Mouse (Mus musculus) stomach, embryonic 15.5 days (tissue): Measurements from ENCODE around the gene Rad9a. TPM values are rescaled to one million over a fixed set of nuclear protein-coding genes. Genes with fewer than 3 reads are reported as not detected.

Experiments
- ATAC-seq: fragments of 200-750 bp; cut with Nextera tagmentation; 2 replicates; pipeline ENCODE4 v1.8.0; 2017; ENCODE audit warnings: low read depth, moderate number of reproducible peaks, moderate TSS enrichment; ENCODE audit not compliant: insufficient read depth, low FRiP score
- H3K27ac ChIP-seq: fragments of 300-500 bp; sonication (generic); 2 replicates; pipeline ENCODE4 v1.5.1; 2015; ENCODE audit warnings: mild to moderate bottlenecking, inconsistent platforms
- H3K27me3 ChIP-seq: fragments of 300-500 bp; sonication (generic); replicated peaks from 2 replicates; pipeline ENCODE4 v1.6.1; 2015; ENCODE audit warnings: inconsistent platforms
- H3K36me3 ChIP-seq: fragments of 300-500 bp; sonication (generic); 2 replicates; pipeline ENCODE4 v1.6.1; 2015; ENCODE audit warnings: inconsistent platforms
- H3K4me1 ChIP-seq: fragments of 300-500 bp; sonication (generic); 2 replicates; pipeline ENCODE4 v1.6.1; 2015; ENCODE audit warnings: inconsistent platforms
- H3K4me2 ChIP-seq: fragments of 300-500 bp; sonication (generic); 2 replicates; pipeline ENCODE4 v1.6.1; 2015; ENCODE audit warnings: mild to moderate bottlenecking, inconsistent platforms
- H3K4me3 ChIP-seq: fragments of 300-500 bp; sonication (generic); replicated peaks from 2 replicates; pipeline ENCODE4 v1.5.1; 2015; ENCODE audit warnings: inconsistent platforms
- H3K9ac ChIP-seq: fragments of 300-500 bp; sonication (generic); 2 replicates; pipeline ENCODE4 v1.6.1; 2015; ENCODE audit warnings: inconsistent platforms
- H3K9me3 ChIP-seq: fragments of 300-500 bp; sonication (generic); 2 replicates; pipeline ENCODE4 v1.6.1; 2016; ENCODE audit warnings: inconsistent platforms
- WGBS: fragments of 180-500 bp; shearing (Covaris S2); methylation state at CpG from one replicate; pipeline ENCODE4 v1.1.7; 2015; 5-methylcytosine and 5-hydroxymethylcytosine counted together
- microRNA-seq: library from miRNA; unstranded; fragments of <30 nt; microRNA quantifications from one replicate; pipeline ENCODE4, GENCODE M21; 2016
- polyA plus RNA-seq: library from polyadenylated mRNA; unstranded; fragments of >200 nt; fragmentation: Nextera tagmentation; extraction: Ambion mirVana; gene quantifications from 2 replicates; pipeline ENCODE4 v1.2.1, GENCODE M21; 2015

Rad9a gene
- polyA plus RNA-seq, 1 experiment from 2014 or later, result 25.4 TPM

DNA sequence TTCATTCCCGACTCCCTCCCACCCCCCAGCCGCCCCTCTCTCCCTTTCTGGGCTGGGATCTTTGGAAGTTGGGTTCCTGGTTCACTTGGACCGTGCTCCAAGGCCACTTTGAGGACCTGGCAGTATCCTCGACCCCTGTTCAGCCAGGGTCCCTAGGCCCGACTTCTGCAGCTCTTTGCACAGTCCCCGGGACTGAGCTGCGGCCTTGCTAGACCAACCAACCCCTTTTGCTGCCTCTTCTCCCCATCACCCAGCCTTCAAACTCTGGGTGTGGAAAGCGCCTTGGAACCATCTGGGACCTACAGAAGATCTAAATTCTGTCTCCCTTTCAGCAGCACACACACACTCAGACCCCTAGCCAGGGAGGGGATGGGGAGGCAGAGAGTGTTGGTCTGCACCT, 52.6 kb downstream of the Rad9a start:
- Histone ChIP-seq H3K4me3 (peak overlapping the region; percentile 92), H3K27ac (peak overlapping the region; percentile 75), H3K4me2 (peak overlapping the region; percentile 83), H3K9me3 (no peaks in the 10 kb centered on the region), H3K9ac (peak overlapping the region; percentile 95), H3K4me1 (peaks cover 20% of the 10 kb centered on the region), H3K36me3 (peaks cover 14% of the 10 kb centered on the region), H3K27me3 (no peaks in the 10 kb centered on the region)
- ATAC-seq, result 0 out of 2 replicates have a peak, but pooled peaks have one; percentile 0
- 2% methylated on average over 7 of the region's 8 CpGs for WGBS

DNA sequence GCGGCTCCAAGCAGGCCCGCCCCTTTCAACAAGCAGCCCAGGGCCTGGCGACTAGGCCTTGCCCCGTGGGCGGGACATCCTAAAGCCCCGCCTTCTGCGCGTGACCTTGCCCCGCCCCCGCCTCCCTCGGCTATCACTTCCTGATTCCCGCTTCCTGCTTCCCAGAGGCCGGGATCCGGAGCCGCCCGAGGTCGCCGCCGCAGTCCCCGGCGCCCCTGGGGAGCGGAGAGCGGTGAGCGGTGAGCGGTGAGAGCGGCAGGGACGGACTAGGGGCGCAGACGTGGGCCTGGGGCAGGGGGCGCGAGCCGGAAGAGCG, 53.0 kb downstream of the Rad9a start, which contains the start of gene Coro1b:
Gene Coro1b, plus strand, starts transcription at position 129 of the 316 bp plus-strand sequence.
- H3K9me3 ChIP-seq, result no peaks in the 10 kb centered on the region
- WGBS, result 0% methylated on average over 23 of the region's 33 CpGs

DNA sequence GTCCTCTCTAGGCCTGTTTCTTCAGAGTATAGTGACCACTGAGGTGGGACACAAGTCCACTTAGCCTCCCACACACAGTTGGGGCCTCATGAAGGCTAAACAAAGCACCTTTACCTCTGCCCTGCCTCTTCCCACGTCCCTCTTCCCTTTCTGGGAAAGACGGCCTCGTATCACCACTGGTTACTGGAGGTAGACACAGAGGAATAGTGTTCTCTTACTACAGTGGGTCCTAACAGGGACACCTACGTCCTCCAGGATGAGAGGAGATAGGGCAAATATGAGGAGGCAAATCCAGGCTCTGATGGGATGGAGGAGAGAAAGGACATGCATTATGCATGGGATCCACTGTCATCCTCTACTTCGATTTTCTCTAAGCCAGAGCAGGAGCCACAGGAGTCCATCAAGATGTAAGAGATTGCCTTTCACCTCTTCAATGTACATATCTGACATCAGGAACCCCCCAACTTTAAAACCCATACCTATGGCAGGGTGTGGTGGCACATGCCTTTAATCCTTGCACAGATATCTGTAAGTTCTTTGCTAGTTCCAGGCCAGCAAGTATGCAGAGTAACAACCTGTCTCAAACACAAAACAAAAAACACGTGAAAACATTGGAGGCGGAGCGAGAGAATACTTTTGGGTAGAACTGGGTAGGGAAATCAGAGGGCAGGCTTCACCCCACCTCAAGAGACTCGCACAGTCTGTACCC, 53.5 kb downstream of the Rad9a start:
- ATAC-seq, result no peak
- H3K27ac ChIP-seq, result peak overlapping the region; percentile 19; the same call in 1 of the 2 replicates

More for the DNA sequence above, 53.0 kb downstream of the Rad9a start, which contains the start of gene Coro1b:
- Histone ChIP-seq H3K9ac (peak within 1 kb of the TSS; percentile 95), H3K4me3 (peak within 1 kb of the TSS; percentile 92), H3K27ac (peak within 1 kb of the TSS; percentile 75), H3K4me1 (peaks cover 20% of the 10 kb centered on the region), H3K36me3 (peaks cover 14% of the 10 kb centered on the region), H3K4me2 (peak within 1 kb of the TSS; percentile 83), H3K27me3 (no peaks in the 10 kb centered on the region)
- ATAC-seq, result peak; percentile 94

DNA sequence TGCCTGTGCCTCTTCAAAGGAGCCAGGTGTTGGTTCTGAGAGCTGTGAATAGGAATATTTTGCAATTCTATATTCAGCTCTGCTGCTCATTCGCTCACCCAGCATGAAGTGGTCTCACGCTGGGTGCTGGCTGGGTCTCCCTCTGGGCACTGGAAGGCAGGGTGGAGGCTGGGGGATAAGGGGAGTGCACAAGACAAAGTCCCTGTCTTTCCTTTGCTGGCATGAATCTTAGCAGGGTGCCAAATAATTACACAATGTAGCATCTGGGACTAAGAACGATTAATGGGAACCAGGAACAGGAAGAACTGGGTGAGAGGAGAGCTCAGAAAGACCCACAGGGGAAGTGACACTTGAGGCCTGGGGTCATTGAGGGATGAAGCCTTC, 54.4 kb downstream of the Rad9a start:
- no peak for ATAC-seq
- 52% methylated on average over 3 of the region's 3 CpGs for WGBS

More for the DNA sequence above, 53.5 kb downstream of the Rad9a start:
- H3K4me2 ChIP-seq, result peak overlapping the region; percentile 83
- WGBS, result 39% methylated on average over 9 of the region's 9 CpGs
- no peaks in the 10 kb centered on the region for H3K27me3 ChIP-seq
- peak overlapping the region; percentile 95; the same call in 1 of the 2 replicates for H3K9ac ChIP-seq
- H3K4me3 ChIP-seq, result peak overlapping the region; percentile 92
- H3K9me3 ChIP-seq, result no peaks in the 10 kb centered on the region
- peaks cover 14% of the 10 kb centered on the region for H3K36me3 ChIP-seq
- peaks cover 20% of the 10 kb centered on the region for H3K4me1 ChIP-seq

DNA sequence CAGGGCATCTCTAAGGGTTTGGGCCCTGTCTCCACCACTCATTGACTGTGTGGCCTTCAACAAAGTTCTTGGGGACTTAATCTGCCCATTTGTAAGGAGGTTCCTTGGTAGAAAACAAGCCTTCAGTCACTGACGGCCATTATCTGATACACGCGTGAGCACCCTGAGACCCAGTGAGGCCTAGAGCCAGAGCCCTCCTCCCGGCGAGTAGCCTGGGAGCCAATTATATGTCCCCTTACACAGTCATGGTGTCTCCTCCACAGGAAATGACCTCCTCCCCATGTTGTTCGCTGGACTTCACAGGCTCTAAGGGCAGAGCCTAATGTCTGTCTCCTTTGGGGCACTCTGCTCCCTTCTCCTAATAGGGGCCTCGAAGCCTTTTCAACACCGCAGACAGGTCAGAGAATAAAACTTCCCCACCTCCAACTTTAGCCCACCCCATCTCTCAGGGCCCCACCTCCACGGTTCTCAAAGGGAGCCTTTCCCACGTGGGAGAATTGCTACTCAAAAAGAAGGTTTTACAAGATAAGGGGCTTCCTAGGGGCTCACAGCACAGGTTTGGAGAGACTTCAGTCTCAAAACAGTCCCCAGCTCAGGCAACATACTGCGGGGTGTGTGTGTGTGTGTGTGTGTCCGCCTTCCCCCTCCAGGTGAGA, 55.0 kb downstream of the Rad9a start:
- H3K4me2 ChIP-seq, result no peak overlapping the region
- 64% methylated on average over 12 of the region's 12 CpGs for WGBS
- peaks cover 20% of the 10 kb centered on the region for H3K4me1 ChIP-seq
- ATAC-seq, result no peak
- no peaks in the 10 kb centered on the region for H3K27me3 ChIP-seq
- H3K4me3 ChIP-seq, result no peak overlapping the region
- no peak overlapping the region for H3K27ac ChIP-seq
- H3K36me3 ChIP-seq, result peaks cover 11% of the 10 kb centered on the region
- H3K9me3 ChIP-seq, result no peaks in the 10 kb centered on the region
- H3K9ac ChIP-seq, result no peak overlapping the region

More for the DNA sequence above, 54.4 kb downstream of the Rad9a start:
- peaks cover 11% of the 10 kb centered on the region for H3K36me3 ChIP-seq
- no peaks in the 10 kb centered on the region for H3K9me3 ChIP-seq
- no peak overlapping the region for H3K27ac ChIP-seq
- H3K27me3 ChIP-seq, result no peaks in the 10 kb centered on the region
- H3K9ac ChIP-seq, result no peak overlapping the region
- H3K4me2 ChIP-seq, result no peak overlapping the region
- H3K4me3 ChIP-seq, result no peak overlapping the region
- H3K4me1 ChIP-seq, result peaks cover 20% of the 10 kb centered on the region

DNA sequence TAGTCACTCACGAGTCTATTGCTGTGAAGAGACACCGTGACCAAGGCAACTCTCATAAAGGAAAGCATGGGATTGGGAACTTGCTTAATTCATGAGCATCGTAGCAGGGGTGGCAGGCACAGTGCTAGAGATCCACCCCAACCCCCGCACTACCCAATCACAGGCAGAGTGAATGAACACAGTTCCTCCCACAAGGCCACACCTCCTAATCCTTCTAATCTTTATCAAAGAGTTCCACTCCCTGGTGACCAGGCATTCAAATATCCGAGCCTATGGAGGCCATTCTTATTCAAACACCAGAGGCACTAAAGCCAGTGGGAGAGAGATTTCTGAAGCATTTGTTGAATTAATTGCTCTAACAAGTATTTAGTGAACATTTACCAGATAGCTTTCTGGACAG, 55.5 kb downstream of the Rad9a start:
- H3K36me3 ChIP-seq, result peaks cover 6% of the 10 kb centered on the region
- no peak overlapping the region for H3K27ac ChIP-seq
- H3K4me1 ChIP-seq, result peaks cover 20% of the 10 kb centered on the region
- no peak for ATAC-seq
- 87% methylated on average over 5 of the region's 5 CpGs for WGBS
- H3K9ac ChIP-seq, result no peak overlapping the region
- no peak overlapping the region for H3K4me3 ChIP-seq
- no peaks in the 10 kb centered on the region for H3K27me3 ChIP-seq
- no peaks in the 10 kb centered on the region for H3K9me3 ChIP-seq
- H3K4me2 ChIP-seq, result no peak overlapping the region

Small RNA genes within 50 kb of the gene (microRNA-seq; reads per million reads assigned to microRNA genes)
- gene Gm26115, result not detected

Other genes starting within 250 kb of the Rad9a start
- gene Aldh3b3, start 243.0 kb downstream of the Rad9a start, polyA plus RNA-seq, result 0.06 and 0.12 TPM in 2 replicates
- 14.6 and 22.8 TPM in 2 replicates for gene Aldh3b2, start 229.3 kb downstream of the Rad9a start, polyA plus RNA-seq
- 9.2 and 9.8 TPM in 2 replicates for gene Acy3, start 215.1 kb downstream of the Rad9a start, polyA plus RNA-seq
- 0.21 and 0.31 TPM in 2 replicates for gene Tbx10, start 208.9 kb downstream of the Rad9a start, polyA plus RNA-seq
- gene Nudt8, start 201.1 kb downstream of the Rad9a start, polyA plus RNA-seq, result 32.2 and 33.6 TPM in 2 replicates
- 3.5 and 3.8 TPM in 2 replicates for gene Gm49405, start 201.0 kb downstream of the Rad9a start, polyA plus RNA-seq
- 4.0 and 4.5 TPM in 2 replicates for gene Doc2g, start 198.3 kb downstream of the Rad9a start, polyA plus RNA-seq
- gene Ndufv1, start 188.9 kb downstream of the Rad9a start, polyA plus RNA-seq, result 198 and 218 TPM in 2 replicates
- 711 and 842 TPM in 2 replicates for gene Gstp1, start 163.7 kb downstream of the Rad9a start, polyA plus RNA-seq
- gene Gstp2, start 155.6 kb downstream of the Rad9a start, polyA plus RNA-seq, result 13.2 and 19.1 TPM in 2 replicates
- gene Gstp3, start 142.1 kb downstream of the Rad9a start, polyA plus RNA-seq, result 3.3 and 7.1 TPM in 2 replicates
- gene Cabp2, start 120.1 kb downstream of the Rad9a start, polyA plus RNA-seq, result 3.1 and 3.6 TPM in 2 replicates
- gene Cdk2ap2, start 104.5 kb downstream of the Rad9a start, polyA plus RNA-seq, result 121 and 130 TPM in 2 replicates
- gene Pitpnm1, start 101.7 kb downstream of the Rad9a start, polyA plus RNA-seq, result 12.9 and 16.2 TPM in 2 replicates
- gene Aip, start 75.8 kb downstream of the Rad9a start, polyA plus RNA-seq, result 79.0 and 91.0 TPM in 2 replicates
- gene Gpr152, start 61.9 kb downstream of the Rad9a start, polyA plus RNA-seq, result not detected in 2 replicates
- 0.13 and 0.19 TPM in 2 replicates for gene Cabp4, start 57.6 kb downstream of the Rad9a start, polyA plus RNA-seq
- 164 and 180 TPM in 2 replicates for gene Coro1b, start 53.0 kb downstream of the Rad9a start, polyA plus RNA-seq
- gene Ptprcap, start 48.1 kb downstream of the Rad9a start, polyA plus RNA-seq, result 6.4 and 7.5 TPM in 2 replicates
- gene Rps6kb2, start 38.3 kb downstream of the Rad9a start, polyA plus RNA-seq, result 44.7 and 49.5 TPM in 2 replicates
- gene Carns1, start 26.2 kb downstream of the Rad9a start, polyA plus RNA-seq, result 1.5 and 2.0 TPM in 2 replicates
- 3.0 and 4.0 TPM in 2 replicates for gene Tbc1d10c, start 10.4 kb downstream of the Rad9a start, polyA plus RNA-seq
- 745 and 766 TPM in 2 replicates for gene Ppp1ca, start 9.6 kb downstream of the Rad9a start, polyA plus RNA-seq
- 5.4 and 6.2 TPM in 2 replicates for gene Clcf1, start 12.6 kb upstream of the Rad9a start, polyA plus RNA-seq
- gene AC109138.7, start 12.7 kb upstream of the Rad9a start, polyA plus RNA-seq, result not detected in 2 replicates
- gene Pold4, start 30.2 kb upstream of the Rad9a start, polyA plus RNA-seq, result 26.7 and 36.4 TPM in 2 replicates
- 27.6 and 32.6 TPM in 2 replicates for gene Ssh3, start 67.5 kb upstream of the Rad9a start, polyA plus RNA-seq
- gene Ankrd13d, start 81.5 kb upstream of the Rad9a start, polyA plus RNA-seq, result 9.5 TPM in 2 replicates
- 18.5 and 18.7 TPM in 2 replicates for gene Grk2, start 104.6 kb upstream of the Rad9a start, polyA plus RNA-seq
- gene Kdm2a, start 196.6 kb upstream of the Rad9a start, polyA plus RNA-seq, result 37.2 and 44.7 TPM in 2 replicates
- 24.1 and 32.0 TPM in 2 replicates for gene Rhod, start 237.8 kb upstream of the Rad9a start, polyA plus RNA-seq